Mouse (Mus musculus) layer of hippocampus, adult 2 months (tissue): ENCODE data around the gene Mxra7. TPM values are rescaled to one million over a fixed set of nuclear protein-coding genes. Genes with fewer than 3 reads are reported as not detected.
A peak's percentile ranks its signal among the peaks of the same experiment; 100 is the strongest.
"Not testable (repeated sequence)": the region's sequence is repeated elsewhere in the genome, so short reads cannot be mapped to it uniquely, and the experiment has no call there.

Experiments
- DNase-seq, 2 experiments: peaks; one replicate each; pipeline ENCODE4 v3.0.0; 2022; ENCODE audit warnings: low spot score in 2 of 2
- H3K27ac ChIP-seq: fragments of 200-600 bp; 2 replicates; pipeline ENCODE4 v1.8.1; 2022
- H3K4me3 ChIP-seq: fragments of 200-600 bp; 2 replicates; pipeline ENCODE4 v1.8.1; 2022; ENCODE audit warnings: mild to moderate bottlenecking
- CTCF ChIP-seq: fragments of 200-600 bp; conservative IDR thresholded peaks from 2 replicates; pipeline ENCODE4 v1.8.1; 2022; ENCODE audit warnings: antibody characterized with exemption, mild to moderate bottlenecking, moderate library complexity
- total RNA-seq, 2 experiments: library from RNA; stranded (reverse); gene quantifications; 2 replicates each; pipeline ENCODE4 v1.2.3; 2021

The Mxra7 gene
- total RNA-seq, 2 experiments from 2014 or later = 20.0 to 23.4 TPM

- no peak for TF ChIP-seq CTCF
- peak within 1 kb of the TSS; percentile 78 for H3K4me3 ChIP-seq
- peak within 1 kb of the TSS; percentile 90 for H3K27ac ChIP-seq
- peak; percentile 67 to 76 for DNase-seq
Observed at GRCm38 (mm10) chr11:116852291-116852890, 24.5 kb upstream of the Mxra7 start, which contains the start of gene Mfsd11. Gene Mfsd11, plus strand, starts transcription at chr11:116852440.

DNA sequence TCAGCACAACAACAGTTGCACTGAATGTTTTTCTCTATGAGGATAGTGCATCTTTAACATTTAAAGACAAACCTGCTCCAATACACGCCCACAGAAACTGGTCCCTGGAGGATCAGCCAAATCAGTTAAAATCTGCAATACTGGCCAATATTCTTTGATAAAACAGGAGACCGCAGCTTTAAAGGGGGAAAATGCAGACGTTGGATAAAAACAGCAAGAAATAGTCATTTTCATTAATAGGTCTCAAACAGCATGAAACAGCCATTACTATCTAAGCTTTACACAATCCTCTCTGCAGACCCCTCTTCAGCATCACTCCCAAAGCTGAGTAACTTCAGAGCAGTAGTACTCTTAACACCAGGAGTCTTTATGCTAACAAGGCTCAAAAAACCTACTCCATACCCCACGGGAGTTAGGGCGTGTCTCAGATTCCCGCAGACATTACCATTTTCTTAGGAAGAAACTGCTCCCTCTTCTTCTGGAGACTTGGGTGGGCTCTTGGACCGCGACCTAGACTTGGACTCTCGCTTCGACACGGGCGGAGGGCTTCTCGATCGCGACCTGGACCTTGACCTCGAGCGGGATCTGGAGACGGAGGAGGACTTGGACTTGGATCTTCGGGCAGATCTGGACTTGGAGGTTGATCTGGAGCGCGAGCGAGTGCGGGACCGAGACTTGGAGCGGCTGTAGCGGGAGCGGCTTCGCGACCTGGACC lies 23.9 kb upstream of the Mxra7 start:
- Histone ChIP-seq H3K4me3 (peak overlapping the region; percentile 78), H3K27ac (peak overlapping the region; percentile 90)
- no peak for TF ChIP-seq CTCF
- peak in 1 of 2 experiments; percentile 32 for DNase-seq

DNA sequence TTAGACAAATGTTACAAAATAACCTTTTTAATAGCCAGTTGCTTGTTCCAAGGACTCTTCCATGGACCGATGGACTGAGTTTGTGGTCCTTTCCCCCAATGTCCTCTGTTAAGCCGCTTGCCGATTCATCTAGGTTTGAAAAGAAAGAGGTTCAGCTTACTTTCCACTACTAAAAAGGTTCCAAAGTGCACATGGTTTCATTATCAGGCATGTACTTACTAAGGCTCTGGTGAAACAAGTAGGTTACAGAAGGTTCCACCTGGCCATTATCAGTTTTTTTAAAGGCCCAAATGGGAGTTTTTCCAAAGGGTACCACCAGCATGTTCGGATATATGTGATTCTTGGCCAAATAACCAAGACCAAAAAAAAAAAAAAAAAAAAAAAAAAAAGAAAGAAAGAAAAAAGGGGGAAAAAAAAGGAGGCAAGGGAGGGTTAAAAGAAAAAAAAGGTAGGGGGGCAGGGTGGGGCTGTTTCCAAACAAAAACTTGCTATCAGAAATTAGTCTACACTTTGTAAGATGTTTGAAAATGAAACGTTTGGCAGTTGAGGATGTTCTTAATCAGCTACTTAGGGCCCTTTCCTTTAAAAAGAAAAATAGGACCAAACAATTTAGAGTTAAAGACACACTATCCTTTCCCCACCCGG lies 23.1 kb upstream of the Mxra7 start:
- no peak for TF ChIP-seq CTCF
- peak overlapping the region; percentile 78 for H3K4me3 ChIP-seq
- no peak for DNase-seq
- peak overlapping the region; percentile 40; the same call in 1 of the 2 replicates for H3K27ac ChIP-seq

- no peak for DNase-seq
- peak overlapping the region; percentile 3; the same call in 1 of the 2 replicates for H3K4me3 ChIP-seq
- 0 out of 2 replicates have a peak overlapping the region, but pooled peaks have one; percentile 40 for H3K27ac ChIP-seq
- TF ChIP-seq CTCF = no peak
Observed at GRCm38 (mm10) chr11:116850085-116850484, 22.2 kb upstream of the Mxra7 start.

GRCm38 (mm10) chr11:116849587-116849986 lies 21.7 kb upstream of the Mxra7 start:
- Histone ChIP-seq H3K4me3 (no peak overlapping the region), H3K27ac (no peak overlapping the region)
- no peak for DNase-seq
- no peak for TF ChIP-seq CTCF

- not testable (repeated sequence) for DNase-seq, H3K27ac ChIP-seq
Observed at GRCm38 (mm10) chr11:116848877-116849178, 21.0 kb upstream of the Mxra7 start.

GRCm38 (mm10) chr11:116848086-116848876 lies 20.4 kb upstream of the Mxra7 start:
- H3K27ac ChIP-seq = no peak overlapping the region
- TF ChIP-seq CTCF = no peak

More at GRCm38 (mm10) chr11:116848877-116849178, 21.0 kb upstream of the Mxra7 start:
- not testable (repeated sequence) for H3K4me3 ChIP-seq

GRCm38 (mm10) chr11:116847187-116848085 lies 19.6 kb upstream of the Mxra7 start:
- TF ChIP-seq CTCF = no peak
- Histone ChIP-seq H3K27ac (no peak overlapping the region), H3K4me3 (no peak overlapping the region)
- no peak for DNase-seq

More at GRCm38 (mm10) chr11:116848086-116848876, 20.4 kb upstream of the Mxra7 start:
- DNase-seq = no peak
- no peak overlapping the region for H3K4me3 ChIP-seq

GRCm38 (mm10) chr11:116846593-116847181 lies 18.8 kb upstream of the Mxra7 start:
- Histone ChIP-seq H3K27ac (no peak overlapping the region; the same call in 1 of the 2 replicates), H3K4me3 (no peak overlapping the region)
- TF ChIP-seq CTCF = no peak
- no peak for DNase-seq

DNA sequence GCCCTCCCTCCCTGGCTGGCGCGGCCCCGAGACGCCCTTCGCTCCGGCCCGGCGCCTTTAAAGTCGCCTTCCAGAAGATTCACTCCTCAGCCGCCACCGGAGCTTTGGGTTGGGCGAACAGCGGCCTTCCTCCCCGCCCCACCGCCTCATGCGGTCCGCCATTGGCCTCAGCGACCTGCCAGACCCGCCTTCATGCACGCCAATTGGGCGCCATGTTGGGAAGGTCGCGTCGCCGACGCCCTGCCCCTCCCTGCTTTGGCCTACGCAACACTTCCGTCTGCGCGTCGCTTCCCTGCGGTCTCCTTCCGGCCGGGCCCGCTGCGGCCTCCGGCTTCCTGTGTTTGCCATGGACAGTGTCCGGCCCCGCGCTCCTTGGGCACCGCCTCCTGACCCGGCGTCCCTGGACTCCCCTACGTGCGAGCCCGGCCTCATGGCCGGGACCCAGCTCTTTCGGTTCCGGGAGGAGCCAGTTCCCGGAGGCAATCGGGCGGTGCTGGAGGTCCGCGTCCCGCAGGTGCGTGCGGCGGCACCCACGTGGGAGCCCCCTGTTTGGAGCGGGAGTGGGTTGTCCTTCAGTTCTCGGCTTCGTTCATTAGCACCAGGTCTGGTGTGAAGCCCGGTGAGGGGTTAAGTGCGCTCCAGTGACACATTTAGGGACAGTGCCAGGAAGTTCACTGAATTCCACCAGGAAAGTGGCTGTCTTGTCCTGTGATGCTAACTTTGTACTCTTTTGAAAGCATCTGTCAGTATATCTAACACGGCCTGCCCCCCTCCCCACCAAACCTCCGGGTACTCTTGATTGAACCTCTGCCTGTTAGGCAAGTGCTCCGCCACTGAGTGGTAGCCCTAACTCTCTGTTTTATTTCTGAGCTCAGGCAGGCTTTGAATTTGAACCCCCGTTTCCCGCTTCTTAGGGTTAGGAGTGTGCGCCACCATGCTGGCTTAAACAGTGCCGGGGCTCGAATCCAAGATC lies 15.7 kb upstream of the Mxra7 start, which contains the start of the genes Mettl23 and Jmjd6:
TSS of gene Mettl23 (plus strand) at position 18 of the 973 bp plus-strand sequence.
TSS of gene Jmjd6 (minus strand) at position 189 of the 973 bp plus-strand sequence.
- no peak for TF ChIP-seq CTCF
- Histone ChIP-seq H3K27ac (peak within 1 kb of the TSS; percentile 98), H3K4me3 (peak within 1 kb of the TSS; percentile 98)
- DNase-seq = peak; percentile 97 to 98
